Mouse (Mus musculus) liver, postnatal 0 days (tissue): ENCODE results near the gene Cfap74. TPM values are rescaled to one million over a fixed set of nuclear protein-coding genes. Genes with fewer than 3 reads are reported as not detected.

Experiments
- ATAC-seq: fragments of 200-750 bp; cut with Nextera tagmentation; 2 replicates; pipeline ENCODE4 v1.8.0; 2017; ENCODE audit warnings: mild to moderate bottlenecking, moderate library complexity
- DNase-seq: peaks from one replicate; pipeline ENCODE4 v3.0.0-alpha.2; 2016
- H3K27ac ChIP-seq: fragments of 300-500 bp; sonication (generic); 2 replicates; pipeline ENCODE4 v1.5.1; 2014; ENCODE audit warnings: antibody characterized with exemption, moderate library complexity, mild to moderate bottlenecking, low read depth
- H3K27me3 ChIP-seq: fragments of 300-500 bp; sonication (generic); 2 replicates; pipeline ENCODE4 v1.6.1; 2014; ENCODE audit warnings: low read length, control low read depth, mixed read lengths; ENCODE audit not compliant: insufficient read depth
- H3K36me3 ChIP-seq: fragments of 300-500 bp; sonication (generic); replicated peaks from 2 replicates; pipeline ENCODE4 v1.6.1; 2014; ENCODE audit warnings: mild to moderate bottlenecking, control low read depth, low read length, moderate library complexity, mixed read lengths; ENCODE audit not compliant: insufficient read depth
- H3K4me1 ChIP-seq: fragments of 300-500 bp; sonication (generic); 2 replicates; pipeline ENCODE4 v1.6.1; 2014; ENCODE audit warnings: antibody characterized with exemption, mild to moderate bottlenecking, control low read depth; ENCODE audit not compliant: insufficient read depth
- H3K4me2 ChIP-seq: fragments of 300-500 bp; sonication (generic); 2 replicates; pipeline ENCODE4 v1.6.1; 2014; ENCODE audit warnings: low read depth, mild to moderate bottlenecking, low read length, moderate library complexity, mixed read lengths
- H3K4me3 ChIP-seq: fragments of 300-500 bp; sonication (generic); 2 replicates; pipeline ENCODE4 v1.5.1; 2014; ENCODE audit warnings: low read depth, low read length
- H3K9ac ChIP-seq: fragments of 300-500 bp; sonication (generic); replicated peaks from 2 replicates; pipeline ENCODE4 v1.6.1; 2014; ENCODE audit warnings: mild to moderate bottlenecking, moderate library complexity
- H3K9me3 ChIP-seq: fragments of 300-500 bp; sonication (generic); 2 replicates; pipeline ENCODE4 v1.6.1; 2016; ENCODE audit warnings: mild to moderate bottlenecking, control low read depth, low read length, mixed read lengths
- CTCF ChIP-seq: sonication (generic); IDR thresholded peaks from 2 replicates; pipeline ENCODE4 v1.5.1; 2016; ENCODE audit warnings: antibody characterized with exemption, low read depth
- EP300 ChIP-seq: IDR thresholded peaks from 2 replicates; pipeline ENCODE4 v1.6.1; 2016; ENCODE audit warnings: antibody characterized with exemption, low read depth, mild to moderate bottlenecking
- WGBS: fragments of 180-500 bp; shearing (Covaris S2); extraction: QIAGEN DNeasy Blood & Tissue Kit; methylation state at CpG from one replicate; pipeline ENCODE4 v1.1.7; 2014; ENCODE audit not compliant: insufficient replicate concordance; 5-methylcytosine and 5-hydroxymethylcytosine counted together
- polyA plus RNA-seq: library from polyadenylated mRNA; unstranded; fragments of >200 nt; fragmentation: Nextera tagmentation; extraction: Ambion mirVana; gene quantifications from 2 replicates; pipeline ENCODE4 v1.2.1, GENCODE M21; 2015

Cfap74 gene
- polyA plus RNA-seq, 1 experiment from 2014 or later, result 0.07 TPM

- peaks cover 6% of the 10 kb centered on the region for H3K4me1 ChIP-seq
- TF ChIP-seq EP300, result no peak
- no peak for TF ChIP-seq CTCF
- H3K36me3 ChIP-seq, result no peaks in the 10 kb centered on the region
- 72% methylated on average over 9 of the region's 9 CpGs for WGBS
- H3K27ac ChIP-seq, result no peak overlapping the region
- no peak overlapping the region for H3K4me3 ChIP-seq
- H3K9ac ChIP-seq, result no peak overlapping the region
- H3K4me2 ChIP-seq, result no peak overlapping the region
- no peaks in the 10 kb centered on the region for H3K27me3 ChIP-seq
- no peak for ATAC-seq
- H3K9me3 ChIP-seq, result no peaks in the 10 kb centered on the region
- DNase-seq, result no peak
These were observed 41.3 kb upstream of the Cfap74 start for GRCm38 (mm10) chr4:155367739-155368138.

GRCm38 (mm10) chr4:155368684-155369083 is 40.3 kb upstream of the Cfap74 start:
- Histone ChIP-seq H3K9ac (no peak overlapping the region), H3K9me3 (no peaks in the 10 kb centered on the region), H3K36me3 (no peaks in the 10 kb centered on the region), H3K27me3 (no peaks in the 10 kb centered on the region), H3K4me2 (no peak overlapping the region), H3K4me1 (peaks cover 6% of the 10 kb centered on the region), H3K27ac (no peak overlapping the region), H3K4me3 (no peak overlapping the region)
- no peak for ATAC-seq
- DNase-seq, result peak; percentile 73
- peak; percentile 81 for TF ChIP-seq CTCF
- no peak for TF ChIP-seq EP300
- WGBS, result 37% methylated on average over 12 of the region's 12 CpGs

- Histone ChIP-seq H3K27me3 (no peaks in the 10 kb centered on the region), H3K27ac (peak overlapping the region; percentile 64), H3K36me3 (no peaks in the 10 kb centered on the region), H3K9me3 (no peaks in the 10 kb centered on the region), H3K9ac (no peak overlapping the region), H3K4me1 (peaks cover 6% of the 10 kb centered on the region), H3K4me2 (no peak overlapping the region), H3K4me3 (no peak overlapping the region)
- ATAC-seq (peak; percentile 93), DNase-seq (peak; percentile 74)
- 80% methylated on average over 15 of the region's 15 CpGs for WGBS
- TF ChIP-seq EP300 (no peak), CTCF (no peak)
These were observed 38.0 kb upstream of the Cfap74 start for GRCm38 (mm10) chr4:155370737-155371715.

- ATAC-seq, result peak; percentile 38; the same call in 1 of the 2 replicates
- H3K4me3 ChIP-seq, result no peak overlapping the region
These were observed 36.9 kb upstream of the Cfap74 start for GRCm38 (mm10) chr4:155371797-155372735.

GRCm38 (mm10) chr4:155381974-155382373 is 27.0 kb upstream of the Cfap74 start:
- H3K4me3 ChIP-seq, result no peak overlapping the region
- 51% methylated on average over 7 of the region's 7 CpGs for WGBS

More at GRCm38 (mm10) chr4:155371797-155372735, 36.9 kb upstream of the Cfap74 start:
- Histone ChIP-seq H3K36me3 (no peaks in the 10 kb centered on the region), H3K4me1 (peaks cover 6% of the 10 kb centered on the region), H3K4me2 (no peak overlapping the region), H3K9ac (no peak overlapping the region), H3K9me3 (no peaks in the 10 kb centered on the region), H3K27ac (no peak overlapping the region), H3K27me3 (no peaks in the 10 kb centered on the region)
- 72% methylated on average over 5 of the region's 5 CpGs for WGBS
- no peak for TF ChIP-seq EP300
- no peak for DNase-seq

GRCm38 (mm10) chr4:155382752-155383151 is 26.2 kb upstream of the Cfap74 start:
- no peak overlapping the region for H3K4me2 ChIP-seq
- H3K4me1 ChIP-seq, result no peaks in the 10 kb centered on the region
- no peak overlapping the region for H3K4me3 ChIP-seq
- no peaks in the 10 kb centered on the region for H3K9me3 ChIP-seq
- DNase-seq, result no peak
- no peak overlapping the region for H3K27ac ChIP-seq
- no peak overlapping the region for H3K9ac ChIP-seq
- no peak for ATAC-seq
- no peaks in the 10 kb centered on the region for H3K27me3 ChIP-seq
- no peak for TF ChIP-seq EP300
- TF ChIP-seq CTCF, result no peak
- 38% methylated on average over 9 of the region's 9 CpGs for WGBS
- no peaks in the 10 kb centered on the region for H3K36me3 ChIP-seq

More at GRCm38 (mm10) chr4:155381974-155382373, 27.0 kb upstream of the Cfap74 start:
- Histone ChIP-seq H3K36me3 (no peaks in the 10 kb centered on the region), H3K4me1 (no peaks in the 10 kb centered on the region), H3K9me3 (no peaks in the 10 kb centered on the region), H3K27ac (no peak overlapping the region), H3K9ac (no peak overlapping the region), H3K27me3 (no peaks in the 10 kb centered on the region), H3K4me2 (no peak overlapping the region)
- DNase-seq (no peak), ATAC-seq (no peak)
- TF ChIP-seq EP300 (no peak), CTCF (no peak)
